In the genomic region with DNA sequence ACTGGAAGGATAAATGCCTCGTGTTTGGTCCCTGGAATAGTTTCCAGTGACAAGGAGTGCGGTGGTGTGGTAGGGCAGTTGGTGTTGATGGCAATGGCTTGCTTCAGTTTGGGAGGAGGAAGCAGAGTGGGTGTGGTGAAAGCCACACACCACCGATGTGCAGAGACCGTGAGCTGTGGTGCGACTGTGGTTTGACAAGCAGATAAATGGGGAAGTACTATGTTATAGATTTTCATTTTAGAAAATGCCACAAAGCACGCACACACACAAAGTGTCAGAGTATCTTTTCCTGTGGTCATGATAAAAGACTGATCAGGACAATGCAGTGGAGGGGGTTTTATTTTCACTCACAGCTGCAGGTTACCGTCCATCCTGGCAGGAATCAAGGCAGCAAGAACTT, we compare ENCODE assay signal across 24 mouse cellular contexts. TPM values are rescaled to one million over a fixed set of nuclear protein-coding genes. Genes with fewer than 3 reads are reported as not detected.
DNase-seq lines count a peak whose midpoint lies in the region; ATAC-seq and TF ChIP-seq lines count a peak whose summit lies in the region.
"Had no signal": no experiment of that assay in that cellular context is flagged by ENCODE, and none has a peak within 500 bp of the region (broad histone marks: within the 10 kb centered on the region; RNA-seq: fewer than 3 reads in every experiment).

No protein-coding gene starts in this region.

- peaks cover 2% of the 10 kb centered on the region for H3K9me3 ChIP-seq in G1E (replicated peaks)
- H3K9me3 ChIP-seq in intestine, embryonic 15.5 days: no peaks in the 10 kb centered on the region
- H3K9me3 ChIP-seq in hindbrain, embryonic 10.5 days: no peaks in the 10 kb centered on the region
- H3K9me3 ChIP-seq: forebrain, embryonic 12.5 days; midbrain, embryonic 12.5 days; neural tube, embryonic 13.5 days had no signal

- no peaks in the 10 kb centered on the region for H3K36me3 ChIP-seq in G1E (replicated peaks)
- H3K36me3 ChIP-seq in intestine, embryonic 15.5 days: no peaks in the 10 kb centered on the region
- no peaks in the 10 kb centered on the region for H3K36me3 ChIP-seq in hindbrain, embryonic 10.5 days
- H3K36me3 ChIP-seq: forebrain, embryonic 12.5 days; midbrain, embryonic 12.5 days; neural tube, embryonic 13.5 days had no signal

- ATAC-seq in G1E (ENCODE audit: extremely low read depth, insufficient number of reproducible peaks, low FRiP score, poor library complexity, severe bottlenecking): peak; percentile 75
- ATAC-seq in intestine, embryonic 15.5 days: no peak

- no peak overlapping the region for H3K9ac ChIP-seq in intestine, embryonic 15.5 days
- H3K9ac ChIP-seq: forebrain, embryonic 12.5 days; midbrain, embryonic 12.5 days; neural tube, embryonic 13.5 days had no signal

- 74% methylated on average over 7 of the region's 7 CpGs for WGBS in intestine, embryonic 15.5 days
- 91% methylated on average over 7 of the region's 7 CpGs for WGBS in hindbrain, embryonic 10.5 days

- H3K4me2 ChIP-seq in intestine, embryonic 15.5 days (replicated peaks): no peak overlapping the region
- H3K4me2 ChIP-seq: forebrain, embryonic 12.5 days; liver, embryonic 11.5 days; midbrain, embryonic 12.5 days; neural tube, embryonic 13.5 days had no signal

- H3K4me1 ChIP-seq in G1E (ENCODE audit: insufficient read depth, low read depth, low read length): peaks cover 30% of the 10 kb centered on the region
- peaks cover 6% of the 10 kb centered on the region; the same call in 1 of the 2 replicates for H3K4me1 ChIP-seq in intestine, embryonic 15.5 days (replicated peaks)
- H3K4me1 ChIP-seq in hindbrain, embryonic 10.5 days (replicated peaks): peaks cover 23% of the 10 kb centered on the region
- H3K4me1 ChIP-seq: forebrain, embryonic 12.5 days; midbrain, embryonic 12.5 days had no signal

- DNase-seq in 416B (ENCODE audit: low read depth): peak; percentile 90
- DNase-seq in G1E (ENCODE audit: low spot score): peak; percentile 21
- DNase-seq in induced T-regulatory cell, adult 2 months (ENCODE audit: low read depth): peak; percentile 12
- peak; percentile 3 for DNase-seq in skeletal muscle tissue, adult 2 months (ENCODE audit: low read depth, low spot score)
- DNase-seq in Muller cell, postnatal 12 days (ENCODE audit: inconsistent ontology term): no peak
- no peak for DNase-seq in thymus, postnatal 10 days (ENCODE audit: low spot score in 2 of 2)
- no peak for DNase-seq in hindbrain, embryonic 10.5 days (ENCODE audit: low spot score)
- DNase-seq: adrenal gland, postnatal 36 days; cerebellum, adult 18-20 months; cerebellum, postnatal 36 days; gastrocnemius, postnatal 10 days; heart, postnatal 36 days; kidney, adult 2 months; kidney, postnatal 14 days; lung, adult 2 months; lung, postnatal 4 days; right cerebral cortex, postnatal 14 days; thymus, postnatal 4 days had no signal

- no peak overlapping the region for H3K4me3 ChIP-seq in G1E (ENCODE audit: low read depth, low read length)
- H3K4me3 ChIP-seq in intestine, embryonic 15.5 days (replicated peaks): no peak overlapping the region
- no peak overlapping the region for H3K4me3 ChIP-seq in hindbrain, embryonic 10.5 days
- H3K4me3 ChIP-seq: forebrain, embryonic 12.5 days; heart, adult 2 months; midbrain, embryonic 12.5 days; neural tube, embryonic 13.5 days had no signal

- H3K27me3 ChIP-seq in G1E (ENCODE audit: insufficient read depth, low read length): peaks cover 79% of the 10 kb centered on the region
- H3K27me3 ChIP-seq in intestine, embryonic 15.5 days (replicated peaks): no peaks in the 10 kb centered on the region
- H3K27me3 ChIP-seq in hindbrain, embryonic 10.5 days (ENCODE audit: insufficient read depth, poor library complexity, severe bottlenecking): peaks cover 7% of the 10 kb centered on the region; the same call in 1 of the 2 replicates
- H3K27me3 ChIP-seq: neural tube, embryonic 13.5 days had no signal

- no peak for TF ChIP-seq CTCF in G1E (IDR thresholded peaks at IDR 0.05; ENCODE audit: low read depth, low read length)

- H3K27ac ChIP-seq in intestine, embryonic 15.5 days: no peak overlapping the region
- no peak overlapping the region for H3K27ac ChIP-seq in hindbrain, embryonic 10.5 days
- H3K27ac ChIP-seq: forebrain, embryonic 12.5 days; heart, adult 2 months; midbrain, embryonic 12.5 days; neural tube, embryonic 13.5 days had no signal

RNA-seq across cellular contexts. Expression of a gene that starts 13.5 kb away (rescaled TPM):
- total RNA-seq in G1E (2014; fragmentation: Nextera tagmentation): 44.2 and 46.5 TPM in 2 replicates
- 16.8 and 17.9 TPM in 2 replicates for total RNA-seq in G1E (2017)
- polyA plus RNA-seq in G1E (2012): 51.9 and 57.9 TPM in 2 replicates
- 9.0 and 10.1 TPM in 2 replicates for polyA plus RNA-seq in intestine, embryonic 15.5 days (2015; fragmentation: Nextera tagmentation; extraction: Ambion mirVana)
- polyA plus RNA-seq in hindbrain, embryonic 10.5 days (2016; fragmentation: Nextera tagmentation; extraction: Ambion mirVana): 11.8 and 12.4 TPM in 2 replicates

RNA-seq across cellular contexts. Expression of a gene that starts 41.7 kb away (rescaled TPM):
- total RNA-seq in G1E (2014; fragmentation: Nextera tagmentation): not detected in 2 replicates
- total RNA-seq in G1E (2017): 0.11 TPM in 1 of 2 replicates, not detected in the other
- not detected in 2 replicates for polyA plus RNA-seq in G1E (2012)
- polyA plus RNA-seq in intestine, embryonic 15.5 days (2015; fragmentation: Nextera tagmentation; extraction: Ambion mirVana): 0.90 and 1.1 TPM in 2 replicates
- polyA plus RNA-seq in hindbrain, embryonic 10.5 days (2016; fragmentation: Nextera tagmentation; extraction: Ambion mirVana): 3.2 and 9.7 TPM in 2 replicates

Comparison
In these comparisons a context has a peak if more than half of its experiments do, and no peak if none do; other contexts are left out.
1. DNase-seq: peak in 416B (single experiment), G1E (single experiment), induced T-regulatory cell, adult 2 months (single experiment) and skeletal muscle tissue, adult 2 months (single experiment); none in Muller cell, postnatal 12 days (single experiment), thymus, postnatal 10 days (0 of 2) and hindbrain, embryonic 10.5 days (single experiment).